Mouse (Mus musculus) cerebellum, adult 18-20 months (tissue): Measurements from ENCODE around the gene Astn2.

Experiments used
- DNase-seq, 2 experiments: peaks; one replicate each; pipeline ENCODE4 v3.0.0; 2021

Astn2 gene

DNA sequence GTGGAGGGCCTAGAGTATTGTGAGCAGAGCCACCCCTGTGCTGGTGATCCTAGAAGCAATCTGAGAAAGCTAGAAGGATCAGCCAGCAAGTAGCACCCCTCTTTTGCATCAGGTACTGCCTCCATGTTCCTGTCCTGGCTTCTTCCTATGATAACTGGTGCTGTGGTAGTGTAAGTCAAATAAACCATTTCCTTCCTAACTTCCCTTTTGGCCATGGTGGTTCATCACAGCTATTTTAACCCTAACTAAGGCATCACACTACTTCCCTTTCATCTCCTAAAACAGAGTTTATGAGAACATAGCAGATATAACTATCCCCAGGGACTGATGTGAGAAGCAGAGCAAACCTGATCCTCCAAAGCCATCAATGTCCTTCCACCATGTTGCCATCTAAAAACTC is 897.5 kb downstream of the Astn2 start:
- DNase-seq, result no peak

DNA sequence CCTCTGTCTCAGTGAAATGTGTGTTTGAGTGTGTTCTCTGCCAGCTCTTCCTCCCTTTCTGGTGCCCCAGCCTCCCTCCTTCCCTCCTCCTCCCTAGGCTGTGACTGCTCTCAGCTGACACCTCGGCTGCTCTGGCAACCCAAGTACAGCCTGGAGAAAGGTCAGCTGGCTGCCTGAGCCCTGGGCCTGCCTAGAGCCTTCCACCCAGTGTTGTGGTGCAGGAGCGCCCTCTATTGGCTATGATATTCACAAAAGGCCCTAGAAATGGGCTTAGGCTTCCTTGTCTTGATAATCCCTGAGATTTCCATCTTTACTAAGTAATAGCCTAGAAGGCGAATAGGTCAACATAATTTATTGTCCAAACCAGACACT is 908.0 kb downstream of the Astn2 start:
- peak; percentile 87 to 93 for DNase-seq

DNA sequence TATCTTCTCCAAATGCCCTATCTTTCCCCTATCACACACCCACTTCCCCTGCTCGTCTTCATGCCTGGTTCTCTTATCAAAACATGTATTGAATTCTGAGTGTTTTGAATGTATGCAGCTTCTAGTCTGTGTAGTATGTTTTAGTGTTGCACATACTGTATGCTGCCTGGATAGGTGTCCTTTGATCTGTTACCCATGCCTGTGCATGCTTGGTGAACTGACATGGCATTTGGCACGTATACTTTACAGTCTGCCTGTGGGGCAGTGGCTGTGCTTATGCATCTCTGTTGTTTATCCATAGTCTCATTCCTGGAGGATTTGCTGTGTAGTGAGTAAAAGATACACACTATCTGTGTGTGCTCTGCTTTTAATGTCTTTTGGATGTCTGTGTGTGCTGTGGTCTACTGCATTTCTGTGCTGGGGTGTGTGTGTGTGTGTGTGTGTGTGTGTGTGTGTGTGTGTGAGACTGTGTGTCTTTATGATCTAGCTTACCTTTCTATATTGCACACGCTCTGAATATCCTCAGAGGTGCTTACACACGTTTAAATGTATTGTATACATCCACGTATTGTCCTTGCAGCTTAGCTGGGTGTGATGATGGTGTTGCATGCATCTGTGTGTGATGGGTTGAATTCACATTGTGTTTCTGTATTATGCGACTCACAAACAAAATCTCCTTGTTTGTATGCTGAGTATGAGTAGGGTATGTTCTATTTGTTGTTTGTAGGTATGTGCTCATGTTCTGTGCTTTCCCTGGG is 908.5 kb downstream of the Astn2 start:
- DNase-seq, result no peak

- DNase-seq, result no peak
These were observed 912.9 kb downstream of the Astn2 start for GRCm38 (mm10) chr4:65491541-65491940.

GRCm38 (mm10) chr4:65489711-65490110 is 914.7 kb downstream of the Astn2 start:
- no peak for DNase-seq

GRCm38 (mm10) chr4:65481632-65482031 is 922.8 kb downstream of the Astn2 start:
- DNase-seq, result no peak

DNA sequence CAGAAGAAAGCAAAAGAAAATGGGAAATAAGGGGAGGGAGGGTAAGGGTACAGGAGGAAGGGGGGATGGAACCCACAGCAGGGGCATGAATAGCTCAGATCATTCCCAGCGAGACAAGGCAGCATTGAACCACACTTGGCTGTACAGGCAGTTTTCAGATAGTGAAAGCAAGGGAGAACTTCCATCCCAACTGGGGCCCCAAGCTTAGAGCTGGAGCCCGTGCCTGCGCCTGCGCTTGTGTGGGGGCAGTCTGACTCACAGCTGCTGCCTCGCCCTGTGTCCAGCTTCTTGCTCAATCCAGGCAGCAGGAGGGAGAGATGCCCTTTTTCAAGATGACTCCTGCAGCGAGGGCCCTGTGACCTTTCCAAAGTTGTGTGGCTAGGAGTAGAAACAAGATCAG is 927.3 kb downstream of the Astn2 start:
- peak; percentile 30 to 39 for DNase-seq

DNA sequence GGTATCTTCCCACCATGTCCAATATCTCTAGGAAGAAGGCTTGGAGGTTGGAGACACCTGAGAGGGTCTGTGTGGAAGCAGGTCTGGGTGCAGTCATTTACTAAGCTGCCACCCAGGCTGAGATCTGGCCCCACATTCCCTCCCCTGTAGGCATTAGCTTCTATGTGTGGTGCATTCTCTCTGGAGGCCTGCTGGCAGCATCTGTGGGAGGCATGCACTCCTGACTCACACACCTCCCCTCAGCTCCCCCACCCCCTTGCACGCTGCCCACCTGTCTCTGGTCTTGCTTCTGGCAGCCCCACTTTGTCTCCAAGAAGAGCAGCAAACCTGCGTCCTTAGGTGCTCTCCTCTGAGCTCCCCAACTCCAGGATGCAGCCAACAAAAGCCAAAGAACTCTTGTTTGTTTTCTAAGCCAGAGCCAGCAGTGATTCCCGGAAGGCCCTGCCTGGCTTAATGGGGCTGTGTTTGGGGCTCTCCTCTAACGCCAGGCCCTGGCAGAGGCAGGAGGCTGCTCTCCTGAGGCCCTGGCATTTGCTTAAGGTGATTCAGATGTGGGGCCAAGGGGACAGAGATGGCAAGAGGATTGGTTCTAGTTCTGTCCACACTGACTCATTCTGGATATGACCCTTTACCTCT is 928.4 kb downstream of the Astn2 start:
- peak; percentile 17 to 28 for DNase-seq

DNA sequence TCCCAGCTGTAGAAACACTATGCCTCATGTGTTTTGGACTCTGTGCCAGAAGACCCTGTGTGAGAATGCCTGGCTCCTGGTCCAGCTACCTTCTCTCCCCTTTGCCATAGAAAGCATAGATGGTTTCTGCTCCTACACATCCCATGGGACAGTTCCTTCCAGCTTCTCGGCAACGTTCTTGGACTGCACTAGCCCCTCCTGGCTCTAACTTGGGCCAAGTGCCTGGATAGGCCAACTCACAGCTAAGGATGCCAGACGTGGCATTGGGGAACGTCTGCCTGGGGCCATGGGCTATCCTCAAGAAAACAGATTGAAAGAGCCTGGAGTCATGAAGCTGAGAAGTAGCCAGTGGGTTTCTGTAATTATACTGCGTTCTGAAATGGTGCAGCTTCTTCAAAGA is 931.3 kb downstream of the Astn2 start:
- DNase-seq, result no peak

- DNase-seq, result peak; percentile 28 to 48
These were observed 955.2 kb downstream of the Astn2 start for GRCm38 (mm10) chr4:65449171-65449570.

GRCm38 (mm10) chr4:65441746-65442145 is 962.7 kb downstream of the Astn2 start:
- peak in 1 of 2 experiments; percentile 39 for DNase-seq

GRCm38 (mm10) chr4:65430804-65431203 is 973.6 kb downstream of the Astn2 start:
- DNase-seq, result no peak

GRCm38 (mm10) chr4:65427480-65427879 is 976.9 kb downstream of the Astn2 start:
- no peak for DNase-seq

DNA sequence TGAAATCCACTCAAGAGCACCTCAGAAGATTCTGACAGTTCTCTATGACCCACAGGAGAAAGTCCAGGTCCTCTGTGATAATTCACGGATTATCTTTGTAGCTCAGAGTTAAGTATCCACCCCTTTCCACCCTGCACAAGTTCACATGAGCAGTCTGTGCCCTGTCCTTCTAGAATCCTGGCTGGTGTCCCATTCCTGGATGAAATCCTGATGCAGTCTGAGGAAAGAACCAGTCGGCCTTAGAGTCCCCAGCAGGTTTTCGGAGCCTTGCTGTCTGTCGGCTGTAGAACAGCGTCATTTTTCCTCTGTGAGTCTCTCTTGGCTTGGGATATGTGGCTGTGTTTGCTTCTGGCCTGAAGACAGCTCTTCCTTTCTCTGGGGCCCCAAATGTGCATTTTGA is 978.0 kb downstream of the Astn2 start:
- DNase-seq, result peak; percentile 30 to 46

- no peak for DNase-seq
These were observed 981.3 kb downstream of the Astn2 start for GRCm38 (mm10) chr4:65423068-65423625.

- DNase-seq, result no peak
These were observed 983.1 kb downstream of the Astn2 start for GRCm38 (mm10) chr4:65421272-65421671.

GRCm38 (mm10) chr4:65420511-65420931 is 983.9 kb downstream of the Astn2 start:
- DNase-seq, result no peak

- DNase-seq, result no peak
These were observed 988.9 kb downstream of the Astn2 start for GRCm38 (mm10) chr4:65415507-65415906.

- DNase-seq, result no peak
These were observed 1001.4 kb downstream of the Astn2 start for GRCm38 (mm10) chr4:65402836-65403634.

DNA sequence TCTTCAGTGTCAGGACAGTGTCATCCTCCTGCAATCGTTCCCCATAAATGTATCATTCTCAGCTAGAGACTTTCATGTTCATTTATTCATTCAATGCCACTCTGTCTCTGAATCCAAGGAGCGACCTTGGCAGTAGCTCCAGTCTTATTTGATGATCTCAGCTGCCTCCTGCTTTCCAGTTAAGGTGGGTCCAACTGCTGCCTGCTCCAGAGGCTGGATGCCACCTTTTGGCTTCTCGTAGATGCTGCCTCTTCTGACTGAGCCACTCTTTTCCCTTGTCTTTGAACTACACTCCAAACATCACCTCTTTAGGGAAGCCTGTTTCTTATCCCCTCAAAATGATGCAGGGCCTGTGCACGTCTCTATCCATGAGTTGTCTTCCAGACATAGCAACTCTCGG is 1002.1 kb downstream of the Astn2 start:
- DNase-seq, result no peak

GRCm38 (mm10) chr4:65399457-65399856 is 1005.0 kb downstream of the Astn2 start:
- DNase-seq, result no peak

DNA sequence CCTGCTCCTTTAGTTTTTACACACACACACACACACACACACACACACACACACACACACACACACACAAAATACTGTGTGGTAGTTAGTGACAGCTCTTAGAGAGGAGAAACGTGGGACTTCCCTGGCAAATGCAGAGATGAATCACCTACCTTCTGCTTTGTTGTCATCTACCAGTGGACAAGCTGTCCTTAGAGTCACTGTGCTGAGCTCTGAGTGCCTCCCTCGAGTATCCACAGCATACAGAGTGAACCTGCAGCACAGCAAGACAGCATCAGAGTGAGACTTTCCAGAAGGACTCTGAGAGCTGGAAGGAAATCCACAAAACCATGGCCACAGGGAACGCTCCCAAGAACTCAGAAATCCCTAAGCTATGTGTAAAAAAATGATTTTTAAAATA is 1007.6 kb downstream of the Astn2 start:
- peak in 1 of 2 experiments; percentile 6 for DNase-seq

- no peak for DNase-seq
These were observed 1013.4 kb downstream of the Astn2 start for GRCm38 (mm10) chr4:65391001-65391400.
